Mouse (Mus musculus) cerebellum, adult (tissue): Measurements from ENCODE around the gene Arid5a.

Experiments used
- ATAC-seq: cut with Nextera tagmentation; 2 replicates; pipeline ENCODE4 v1.9.2; 2017; ENCODE audit warnings: mild to moderate bottlenecking, moderate library complexity, mixed read lengths; ENCODE audit not compliant: insufficient number of reproducible peaks, low FRiP score, low TSS enrichment

Arid5a gene

DNA sequence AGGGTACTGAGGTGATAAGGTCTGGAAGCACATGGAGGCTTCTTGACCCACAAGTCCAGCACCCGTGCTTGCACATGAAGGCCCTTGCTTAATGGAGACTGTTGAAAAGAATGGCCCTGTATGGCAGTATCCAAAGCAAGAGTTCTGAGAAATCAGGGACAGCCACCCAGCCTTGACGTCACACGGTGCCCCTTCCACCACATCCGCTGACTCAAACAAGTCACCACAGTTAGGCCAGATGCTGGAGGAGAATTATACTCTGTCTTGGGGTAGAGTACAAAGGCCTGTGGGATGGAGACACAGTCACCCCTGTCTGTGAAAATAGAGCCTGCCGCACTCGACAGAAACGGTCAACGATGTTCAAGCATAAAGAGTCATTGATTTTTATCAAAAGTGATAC lies 14.1 kb upstream of the Arid5a start:
- no peak for ATAC-seq

DNA sequence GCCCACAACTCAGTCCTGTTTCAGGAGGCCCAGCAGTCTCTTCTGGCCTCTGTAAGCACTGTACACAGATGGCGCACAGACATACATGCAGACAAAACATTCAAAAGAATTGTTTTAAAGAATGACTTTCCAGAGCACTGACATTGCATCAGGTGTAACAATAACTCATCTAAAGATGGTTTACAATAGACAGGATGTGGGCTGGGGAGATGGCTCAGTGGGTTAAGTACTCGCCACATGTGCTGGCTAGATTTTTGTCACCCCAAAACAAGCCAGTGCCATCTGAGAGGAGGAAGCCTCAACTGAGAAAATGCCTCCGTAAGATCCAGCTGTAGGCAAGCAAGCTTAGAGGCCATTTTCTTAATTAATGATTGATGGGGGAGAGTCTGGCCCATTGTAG lies 13.1 kb upstream of the Arid5a start:
- ATAC-seq, result no peak

DNA sequence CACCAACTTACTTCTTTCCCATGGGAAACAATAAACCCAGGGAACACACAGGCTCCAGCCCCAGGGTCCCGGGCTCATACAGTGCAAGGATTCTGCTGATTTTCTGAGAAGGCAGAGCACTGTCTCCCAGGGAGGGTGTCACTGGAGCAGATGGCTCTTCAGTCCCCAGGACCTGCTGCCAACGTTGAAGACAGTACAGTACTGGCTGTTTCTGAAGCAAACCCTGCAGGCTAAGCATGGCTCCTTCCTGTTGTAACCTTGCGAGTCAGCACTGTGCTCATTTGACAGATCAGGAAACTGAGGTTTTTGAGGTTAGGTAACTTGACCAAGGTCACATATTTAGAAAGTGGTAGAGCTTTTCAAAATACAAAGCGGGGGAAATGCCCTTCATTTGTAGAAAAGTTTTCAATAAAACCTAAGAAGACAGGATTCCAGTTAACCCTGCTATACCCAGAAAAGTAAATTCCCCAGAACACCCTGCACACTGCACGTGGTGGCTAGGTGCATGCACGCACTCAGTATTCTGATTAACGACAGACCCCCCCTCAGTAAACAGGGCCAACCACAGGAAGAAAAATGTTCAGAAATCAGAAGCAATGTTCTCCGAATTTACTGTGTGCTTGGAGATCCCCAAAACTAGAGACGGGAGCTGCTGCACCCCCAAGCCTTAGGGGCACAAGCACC lies 10.9 kb upstream of the Arid5a start:
- peak; percentile 83 for ATAC-seq

DNA sequence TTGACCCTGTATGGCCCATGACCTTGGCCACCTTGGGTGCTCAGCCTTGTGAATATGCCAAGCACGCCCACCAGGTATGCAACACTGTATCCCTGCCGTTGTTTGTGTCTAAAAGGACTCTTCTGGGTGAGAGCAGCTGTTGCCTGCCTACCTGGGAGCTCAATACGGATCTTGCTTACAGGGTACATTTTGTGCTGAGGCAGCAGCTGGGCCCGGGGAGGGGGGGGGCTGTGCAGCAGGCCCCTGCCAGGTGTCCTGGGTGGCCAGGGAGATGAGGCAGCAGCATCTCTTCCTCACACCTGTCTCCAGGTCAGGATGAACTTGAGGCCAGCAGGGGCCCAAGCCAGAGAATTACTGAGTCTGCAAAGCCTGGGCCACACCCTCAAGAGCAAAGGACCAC lies 9.4 kb upstream of the Arid5a start:
- no peak for ATAC-seq

DNA sequence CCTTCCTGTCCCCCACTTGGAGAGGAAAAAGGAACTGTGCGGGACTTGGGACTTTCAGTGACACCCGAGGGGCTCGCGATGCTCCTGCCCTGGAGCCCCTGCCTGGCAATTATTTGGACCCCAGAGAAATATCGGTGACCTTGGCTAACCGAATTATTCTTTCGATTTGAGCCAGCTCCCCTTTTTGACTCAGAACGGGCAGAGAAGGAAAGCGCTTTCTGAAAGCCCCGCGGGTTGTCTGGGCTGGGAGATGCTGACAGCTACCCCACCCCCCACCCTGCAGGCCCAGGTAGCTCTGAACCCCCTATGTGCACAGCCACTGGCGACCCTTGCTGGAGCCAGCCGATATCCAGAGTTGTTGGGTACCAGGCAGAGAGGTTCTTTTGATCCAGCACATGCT lies 8.4 kb upstream of the Arid5a start:
- no peak for ATAC-seq

DNA sequence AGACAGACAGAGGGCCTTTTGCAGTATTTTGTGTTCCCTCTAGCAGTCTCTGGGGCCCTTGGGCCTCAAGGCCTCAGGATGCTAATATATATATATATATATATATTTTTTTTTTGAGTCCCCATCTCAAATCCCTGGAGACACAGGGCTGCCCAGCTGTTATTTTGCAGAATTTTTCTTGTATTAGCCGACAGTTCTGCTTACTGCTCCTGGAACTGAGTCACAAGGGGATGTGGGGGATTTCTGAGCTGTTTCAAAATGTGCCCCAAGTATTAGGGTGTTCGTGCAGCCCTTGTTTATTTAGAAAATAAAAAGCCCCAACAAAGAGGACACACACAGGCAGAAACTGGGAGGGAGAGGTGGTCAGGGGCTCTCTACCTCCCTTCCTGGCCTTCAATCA lies 7.9 kb upstream of the Arid5a start:
- no peak for ATAC-seq

DNA sequence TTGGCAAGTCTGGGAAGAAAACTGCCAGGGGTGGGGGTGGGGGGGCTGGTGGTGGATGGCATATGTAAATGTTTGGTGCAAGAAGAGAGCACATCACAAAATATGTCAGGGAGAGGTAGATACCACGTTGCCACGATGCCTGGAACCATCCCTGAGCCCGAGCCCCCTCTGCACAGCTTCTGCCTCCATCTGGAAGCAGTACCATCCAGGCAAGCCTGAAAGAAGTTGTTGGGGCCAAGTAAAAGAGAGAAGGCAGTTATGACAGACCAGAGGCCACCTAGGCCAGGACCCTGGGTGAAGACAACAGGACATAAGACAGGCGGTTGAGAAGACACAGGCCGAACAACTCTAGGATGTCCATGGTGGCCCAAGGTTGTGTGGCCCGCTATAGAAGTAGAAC lies 7.0 kb upstream of the Arid5a start:
- ATAC-seq, result no peak

DNA sequence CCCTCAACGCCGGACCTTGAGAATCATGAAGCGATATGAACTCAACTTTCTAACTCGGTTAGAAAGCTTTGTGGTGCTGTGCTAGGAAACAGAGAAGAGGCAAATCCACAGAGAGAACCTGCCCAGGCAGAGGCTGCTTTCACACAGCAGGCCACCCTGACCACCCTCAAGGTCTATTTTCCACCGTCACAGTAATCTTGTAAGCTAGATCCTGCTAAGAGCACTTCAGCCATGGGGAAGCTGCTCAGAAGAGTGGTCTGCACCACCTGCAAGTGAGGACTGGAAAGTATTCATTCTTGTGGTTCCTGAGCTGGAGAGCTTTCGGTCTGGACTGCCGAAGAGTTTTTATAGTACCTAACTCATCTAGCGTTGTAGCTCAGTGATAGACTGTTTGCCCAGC lies 5.3 kb upstream of the Arid5a start:
- no peak for ATAC-seq

DNA sequence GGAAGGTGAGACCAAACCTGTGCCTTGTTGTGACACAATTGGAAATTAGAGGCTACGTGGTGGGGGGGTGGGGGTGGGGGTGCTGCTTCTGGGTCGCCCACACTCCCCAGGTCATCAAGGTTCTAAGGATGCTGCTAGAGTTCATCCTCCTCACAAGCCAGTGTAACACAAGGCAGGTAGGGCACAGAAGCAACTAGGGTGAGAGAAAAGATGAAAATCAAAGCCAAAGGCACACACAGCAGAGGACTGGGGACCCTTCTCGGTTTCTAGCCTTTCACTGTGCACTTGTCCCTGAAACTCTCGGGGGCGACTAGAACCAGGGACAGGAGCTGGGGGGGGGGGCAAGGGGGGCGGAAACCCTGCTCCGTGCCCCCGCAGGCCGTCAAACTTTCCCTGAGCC lies 4.6 kb upstream of the Arid5a start:
- no peak for ATAC-seq

DNA sequence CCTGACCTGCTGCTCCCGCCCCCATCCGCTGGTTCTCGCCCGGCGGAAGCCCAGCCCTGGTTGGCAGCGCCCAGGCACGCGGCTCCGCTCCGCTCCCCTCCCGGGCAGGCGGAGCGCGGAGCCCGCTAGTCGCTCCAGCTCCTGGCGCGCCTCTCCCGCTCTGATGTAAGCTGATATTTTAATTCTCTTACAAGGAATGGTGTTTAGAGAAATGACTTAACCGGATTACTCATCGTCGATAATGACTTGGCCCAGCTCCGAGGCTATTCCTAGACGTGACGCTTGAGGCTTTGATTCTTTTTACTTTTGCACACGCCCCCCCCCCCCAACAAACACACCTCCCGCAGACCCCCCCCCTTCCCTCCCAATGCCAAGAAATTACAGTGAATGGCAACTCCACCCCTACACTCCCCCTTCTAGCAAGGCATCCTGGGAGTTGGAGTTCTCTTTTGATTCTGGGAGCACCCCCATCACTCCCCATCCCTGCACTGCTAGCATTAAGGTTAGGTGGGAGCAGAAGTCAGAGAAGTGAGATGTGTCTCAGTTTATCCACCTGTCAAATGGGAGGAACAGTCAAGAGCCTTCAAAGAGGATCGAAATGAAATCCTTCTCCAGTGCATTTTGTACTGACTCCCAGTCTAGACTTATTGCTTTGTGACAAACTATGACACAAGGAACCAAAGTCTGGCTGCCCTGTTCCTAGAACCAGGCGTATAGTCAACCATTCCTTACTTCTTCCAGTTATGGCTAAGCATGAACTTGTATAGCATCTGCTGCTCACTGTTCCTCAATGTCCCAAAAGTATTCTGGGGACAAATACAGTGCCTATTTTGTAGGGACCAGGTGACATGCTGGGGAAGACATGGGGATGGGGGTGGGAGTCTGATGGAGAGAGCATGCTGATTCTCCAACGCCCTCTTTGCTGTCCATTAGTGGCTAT lies 3.9 kb upstream of the Arid5a start:
- peak; percentile 26; the same call in 1 of the 2 replicates for ATAC-seq

DNA sequence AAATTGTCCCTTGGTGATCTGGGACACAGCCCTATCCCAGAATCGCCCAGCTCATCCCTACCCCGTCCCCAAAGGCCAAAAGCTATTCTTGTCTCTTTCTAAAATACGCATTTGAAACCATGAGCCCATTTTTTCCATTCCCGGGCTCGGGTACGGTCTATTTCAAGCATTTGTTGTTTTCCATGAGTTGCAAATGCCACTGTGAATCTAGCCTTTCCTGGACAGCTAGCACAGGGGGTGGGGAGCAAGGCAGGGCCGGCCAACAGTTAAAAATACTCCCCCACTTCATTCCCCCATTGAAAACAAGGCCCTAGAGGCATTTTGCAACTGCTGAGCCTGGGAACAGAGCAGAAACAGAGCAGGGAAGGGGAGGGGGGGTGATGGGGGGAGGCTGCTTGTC lies 2.8 kb upstream of the Arid5a start:
- no peak for ATAC-seq

DNA sequence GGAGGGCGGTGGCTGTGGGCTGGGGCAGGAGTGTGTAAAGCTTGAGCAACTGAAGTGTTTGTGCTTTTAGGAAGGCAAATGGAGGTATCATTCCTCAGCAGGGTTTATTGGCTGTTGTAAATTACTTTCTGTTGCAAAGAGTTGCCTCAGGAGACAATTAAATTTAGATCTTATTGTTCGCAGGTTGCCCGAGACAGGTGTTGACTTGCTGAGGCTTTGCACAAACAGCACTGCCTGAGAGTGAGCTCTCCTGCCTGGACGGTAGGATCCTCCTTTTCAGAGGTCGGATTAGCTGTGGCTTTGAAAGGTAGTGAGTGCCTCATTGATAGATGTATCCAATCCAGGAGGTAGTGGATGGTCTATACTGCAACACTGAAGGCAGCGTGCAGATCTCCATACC lies 1.4 kb upstream of the Arid5a start:
- no peak for ATAC-seq

DNA sequence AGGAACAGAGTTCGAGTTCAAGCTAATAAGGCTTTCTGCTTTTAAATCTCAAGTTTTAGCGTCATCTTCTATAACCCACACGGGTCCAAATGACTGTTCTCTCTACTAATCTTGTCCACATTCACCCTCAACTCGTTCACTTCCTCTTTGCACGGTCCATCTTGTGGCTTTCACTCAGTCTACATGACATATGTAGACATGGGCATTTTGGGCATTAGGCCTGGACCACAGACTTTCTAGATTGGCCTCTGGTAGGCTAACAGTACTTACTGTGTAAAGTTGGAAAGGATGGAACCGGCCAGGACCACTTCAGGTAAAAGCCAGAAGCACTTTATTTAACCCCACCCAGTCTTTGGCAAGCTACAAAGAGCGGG lies 425 bp upstream of the Arid5a start:
- peak; percentile 7; the same call in 1 of the 2 replicates for ATAC-seq

DNA sequence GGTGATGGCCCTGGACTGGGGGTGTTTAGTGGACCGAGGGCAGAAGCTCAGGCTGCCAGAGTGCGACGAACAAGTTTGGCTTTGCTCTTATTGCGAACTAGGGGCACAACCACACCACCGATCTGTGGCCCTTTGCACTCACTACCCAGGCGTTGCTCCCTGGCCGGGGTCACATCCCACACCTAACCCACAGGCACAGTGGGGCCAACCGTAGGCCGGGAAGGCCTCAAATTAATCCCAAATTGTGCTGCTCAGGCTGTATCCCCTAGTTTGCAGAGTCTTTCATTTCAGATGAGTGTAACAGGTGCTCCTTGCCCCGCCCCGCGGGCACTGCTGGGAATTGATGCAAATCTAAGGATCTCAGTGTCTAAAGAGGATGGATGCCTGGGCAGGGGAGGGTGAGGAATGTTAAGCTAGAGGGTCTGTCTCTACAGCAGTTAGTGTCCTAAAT lies 943 bp downstream of the Arid5a start:
- ATAC-seq, result no peak

DNA sequence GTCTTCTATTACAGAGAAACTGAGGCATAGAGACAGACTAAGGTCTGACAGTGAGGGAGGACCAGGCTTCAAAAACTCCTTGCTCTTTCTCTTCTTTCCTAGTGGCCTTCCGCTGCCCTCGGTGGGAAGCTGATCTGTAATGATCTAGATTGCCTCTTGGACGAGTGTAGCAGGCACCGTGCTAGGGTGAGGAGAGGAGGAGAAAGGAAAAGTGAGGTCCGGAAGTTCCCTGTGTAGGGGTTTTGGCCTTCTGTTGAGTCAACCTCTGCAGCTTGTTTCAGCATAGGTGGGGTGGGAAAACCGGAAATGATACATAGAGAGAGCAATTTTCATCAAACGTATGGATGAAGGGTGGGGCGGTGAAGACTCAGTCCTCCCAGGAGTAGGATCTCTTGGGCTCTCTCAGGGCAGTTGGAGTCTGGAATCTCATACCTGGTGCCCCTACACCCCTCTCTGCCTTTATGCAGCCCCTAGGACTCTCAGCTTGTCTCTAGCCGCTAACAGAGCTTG lies 1.5 kb downstream of the Arid5a start:
- no peak for ATAC-seq

DNA sequence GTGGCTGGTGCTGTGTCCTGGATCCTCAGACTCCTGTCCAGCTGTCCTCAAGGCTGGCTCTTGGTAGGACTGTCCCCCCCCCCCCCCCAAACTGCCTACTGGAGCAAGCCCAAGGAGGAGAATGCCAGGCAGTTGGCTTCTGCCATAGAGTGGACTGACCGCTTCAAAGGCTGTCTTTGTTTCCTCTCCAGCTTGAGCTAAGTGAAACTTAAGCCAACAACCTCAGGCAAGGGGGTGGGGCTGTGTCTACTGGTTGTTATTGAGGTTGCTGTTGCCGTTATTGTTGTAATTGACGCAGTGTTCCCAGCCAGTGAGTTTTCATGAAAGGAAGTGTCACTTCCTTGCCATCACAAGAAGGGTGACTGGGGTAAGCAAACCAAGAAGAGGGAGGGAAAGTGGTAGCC lies 2.0 kb downstream of the Arid5a start:
- ATAC-seq, result no peak

DNA sequence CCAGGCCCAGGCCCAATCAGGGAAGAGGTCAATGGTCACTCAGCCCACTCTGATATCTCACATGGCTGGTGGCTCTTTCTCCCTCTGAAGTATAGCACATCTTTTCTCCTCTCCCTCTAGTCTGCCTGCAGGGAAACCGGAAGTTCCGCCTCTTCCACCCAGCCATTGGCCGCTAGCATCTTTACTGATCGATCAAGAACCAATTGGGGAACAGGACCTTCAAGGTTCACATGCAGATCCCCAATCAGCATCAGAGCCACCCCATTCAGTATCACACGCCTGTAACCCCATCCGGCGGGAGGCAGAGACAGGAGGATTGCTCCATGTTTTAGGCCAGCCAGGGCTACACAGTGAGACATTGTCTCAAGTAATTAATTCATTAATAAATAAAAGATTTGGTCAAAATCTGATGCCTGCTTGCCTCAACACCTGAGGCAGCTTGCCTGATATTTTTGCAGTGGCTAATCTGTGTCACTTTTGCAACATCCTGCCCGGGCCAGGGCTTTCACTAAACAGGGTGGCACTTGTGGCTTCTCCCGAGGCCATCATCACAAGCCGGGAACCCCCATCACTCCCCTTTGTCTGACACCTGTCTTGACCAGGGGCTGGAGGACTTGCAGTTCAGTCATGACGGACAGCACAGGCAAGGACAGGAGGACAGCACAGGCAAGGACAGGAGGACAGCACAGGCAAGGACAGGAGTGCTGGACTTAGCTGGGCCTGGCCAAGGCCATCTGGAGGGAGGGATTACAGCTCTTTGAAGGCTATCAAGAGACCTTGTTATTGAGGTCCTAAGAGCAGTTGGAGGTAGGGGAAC lies 7.6 kb downstream of the Arid5a start:
- ATAC-seq, result no peak

DNA sequence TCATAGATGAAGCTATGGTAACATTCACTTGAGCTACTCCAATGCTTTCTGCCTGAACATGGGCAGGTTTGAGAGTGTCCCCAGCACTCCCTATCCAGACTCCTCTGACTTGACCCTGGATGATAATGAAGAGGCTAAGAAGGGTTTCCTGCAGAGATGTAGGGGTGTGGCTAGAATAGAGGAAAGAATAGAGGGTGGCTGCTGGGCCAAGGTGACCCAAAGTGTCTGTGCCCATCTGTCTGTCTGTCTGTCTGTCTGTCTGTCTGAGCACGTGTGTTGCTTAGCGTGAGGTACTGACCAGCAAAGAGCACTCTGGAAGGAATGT lies 8.2 kb downstream of the Arid5a start:
- no peak for ATAC-seq

DNA sequence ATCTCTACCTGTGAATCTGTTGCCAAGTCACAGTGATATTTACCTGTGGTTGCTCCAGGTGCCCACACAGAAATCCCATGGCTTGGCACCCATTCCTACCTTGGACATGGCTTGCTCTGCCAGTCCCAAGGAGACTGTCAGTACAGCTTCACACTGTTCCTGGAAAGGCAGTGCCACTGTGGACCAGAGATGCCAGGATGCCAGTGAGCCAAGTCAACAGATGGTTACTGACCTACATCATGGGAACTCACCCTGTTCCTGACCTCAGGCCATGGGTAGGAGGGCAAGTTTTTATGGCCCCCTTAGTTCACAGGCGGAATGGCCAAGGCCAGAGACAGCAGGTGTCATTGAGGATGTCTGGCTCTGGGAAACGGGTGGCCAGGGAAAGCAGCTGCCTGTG lies 13.6 kb downstream of the Arid5a start:
- ATAC-seq, result peak; percentile 29; the same call in 1 of the 2 replicates

DNA sequence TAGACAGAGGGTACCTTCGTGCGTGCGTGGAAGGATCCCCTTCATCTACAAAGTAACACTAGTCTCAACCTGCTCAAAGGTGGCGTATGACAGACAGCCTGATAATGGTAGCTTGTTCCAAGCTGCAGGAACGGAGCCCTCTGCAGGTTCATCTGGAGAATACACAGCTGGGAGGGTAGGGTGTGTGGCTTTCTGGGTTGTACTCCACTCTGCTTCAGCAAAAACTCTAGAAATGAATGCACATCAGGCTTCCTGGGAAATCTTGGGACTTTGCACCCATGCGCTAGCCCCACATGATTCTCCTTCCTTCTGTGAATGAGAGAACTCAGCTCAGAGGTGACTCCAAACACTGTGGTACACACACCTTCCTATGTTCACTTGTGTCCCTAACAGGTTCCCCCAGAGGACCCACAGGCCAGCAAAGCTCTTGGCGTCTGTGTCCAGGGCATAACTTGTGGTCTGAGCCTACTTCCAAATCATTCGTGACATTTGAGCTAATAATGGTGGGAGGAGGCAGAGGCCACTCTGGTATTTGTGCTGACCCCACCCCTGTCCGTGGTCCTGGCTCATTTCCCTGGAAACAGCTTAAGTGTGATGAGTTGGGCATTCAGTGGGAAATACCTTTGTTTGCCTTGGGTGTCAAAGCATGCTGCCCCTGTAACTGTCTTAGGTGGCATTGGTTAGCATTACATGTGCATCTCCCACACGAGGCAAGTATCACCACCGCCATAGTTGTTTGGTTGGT lies 14.5 kb downstream of the Arid5a start:
- ATAC-seq, result no peak
